Mouse (Mus musculus): ENCODE measurements at regions not wholly inside any gene's neighbourhood (a gene's known extent, or its start where the extent isn't known, plus 50 kb on each side); places are given as distances from the start of the nearest gene placed in this dataset.

GRCm38 (mm10) chr7:71043128-71043527 lies 308.2 kb downstream of the Gm10295 start:
- DNase-seq (ENCODE audit: low spot score) = no peak

DNA sequence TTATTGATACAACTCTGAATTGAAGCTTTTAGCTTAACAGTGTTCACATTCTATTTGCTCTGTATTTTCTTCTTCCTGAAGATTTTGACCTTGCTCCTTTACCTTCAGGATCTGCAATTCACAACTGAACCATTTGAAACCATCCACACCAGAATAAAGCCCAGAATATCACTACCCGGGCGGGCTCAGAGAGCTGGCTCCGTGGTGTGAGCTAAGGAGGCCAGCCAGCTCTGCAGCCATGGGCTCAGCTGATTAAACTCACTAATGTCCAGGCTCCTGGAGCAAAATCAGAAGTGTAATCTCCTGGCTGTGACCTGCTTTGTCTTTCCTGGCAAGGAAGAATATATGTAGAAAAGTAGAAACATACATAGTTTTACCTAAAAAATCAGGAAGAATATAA lies 309.9 kb downstream of the Gm10295 start:
- DNase-seq (ENCODE audit: low spot score) = no peak

DNA sequence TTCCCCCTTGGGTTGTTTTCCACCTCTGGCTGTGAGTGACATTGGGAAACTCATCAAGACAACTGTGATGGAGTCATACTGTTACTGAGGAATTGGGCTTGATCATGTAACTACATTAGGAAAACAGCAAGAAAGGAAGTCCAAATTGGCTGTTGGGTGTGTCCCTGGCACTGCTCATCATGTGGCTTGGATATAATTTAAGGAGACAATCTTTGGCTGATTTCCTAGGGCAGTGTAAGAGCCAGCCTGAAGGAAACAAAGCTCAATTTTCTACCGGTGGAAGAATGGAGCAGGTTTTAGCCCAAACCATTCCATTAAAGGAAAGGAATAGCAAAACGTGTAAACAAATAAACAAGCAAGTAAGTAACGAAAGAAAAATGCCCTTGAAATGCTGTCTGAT lies 310.4 kb downstream of the Gm10295 start:
- no peak for DNase-seq (ENCODE audit: low spot score)

GRCm38 (mm10) chr7:71038537-71038936 lies 312.7 kb downstream of the Gm10295 start:
- DNase-seq (ENCODE audit: low spot score) = peak; percentile 18

GRCm38 (mm10) chr7:71033121-71033520 lies 318.2 kb downstream of the Gm10295 start:
- no peak for DNase-seq (ENCODE audit: low spot score)

- DNase-seq (ENCODE audit: low spot score) = no peak
Measured at GRCm38 (mm10) chr7:71023946-71024610, 327.2 kb downstream of the Gm10295 start.

DNA sequence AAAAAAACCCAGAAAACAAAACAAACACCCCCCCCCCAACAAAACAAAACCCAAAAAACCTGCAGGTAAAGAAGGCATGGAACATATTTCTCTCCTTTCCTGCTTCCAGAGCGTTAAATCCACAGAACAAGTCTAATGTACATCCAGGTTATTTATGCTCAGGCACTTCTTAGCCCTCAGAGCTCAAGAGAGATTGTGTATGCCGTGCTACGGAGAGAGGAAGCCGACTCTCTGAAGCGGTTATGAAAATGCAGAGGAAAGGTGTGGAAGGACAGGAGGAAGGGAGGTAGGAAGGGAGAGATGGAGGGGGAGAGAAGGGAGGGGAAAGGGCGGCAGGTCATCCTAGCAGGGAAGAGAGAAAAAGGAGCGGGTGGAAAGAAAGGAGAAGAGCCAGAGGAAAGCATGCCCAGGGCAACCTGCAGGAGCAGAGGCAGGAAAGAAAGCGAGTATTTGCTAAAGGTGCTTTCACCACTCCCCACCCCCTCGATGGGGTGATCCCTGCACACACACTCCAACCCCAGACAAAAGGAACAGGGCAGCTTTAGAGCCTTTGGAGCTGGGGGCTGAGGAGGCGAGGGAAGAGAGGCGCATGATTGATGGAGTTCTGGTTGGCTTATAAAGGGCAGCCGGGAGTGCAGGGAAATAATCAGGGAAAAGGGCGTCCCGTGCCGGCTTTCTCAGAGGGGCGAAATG lies 327.9 kb downstream of the Gm10295 start:
- no peak for DNase-seq (ENCODE audit: low spot score)
